Mouse (Mus musculus) right cerebral cortex, adult 18-20 months (tissue): ENCODE measurements around the gene Lim2.

ENCODE experiments used
- DNase-seq: peaks from one replicate; pipeline ENCODE4 v3.0.0; 2022; ENCODE audit warnings: mixed read lengths

Gene Lim2

GRCm38 (mm10) chr7:43447801-43448200, 20.3 kb downstream of the Lim2 start:
- no peak for DNase-seq

- DNase-seq: no peak
Measured at GRCm38 (mm10) chr7:43448246-43448645, 20.8 kb downstream of the Lim2 start.

- no peak for DNase-seq
Measured at GRCm38 (mm10) chr7:43449811-43450210, 22.3 kb downstream of the Lim2 start.

- DNase-seq: no peak
Measured at GRCm38 (mm10) chr7:43451726-43452125, 24.3 kb downstream of the Lim2 start.

- no peak for DNase-seq
Measured at GRCm38 (mm10) chr7:43452609-43453008, 25.1 kb downstream of the Lim2 start.

- no peak for DNase-seq
Measured at GRCm38 (mm10) chr7:43453599-43454355, 26.3 kb downstream of the Lim2 start.

- no peak for DNase-seq
Measured at GRCm38 (mm10) chr7:43454371-43454770, 26.9 kb downstream of the Lim2 start.

GRCm38 (mm10) chr7:43462851-43463250, 35.4 kb downstream of the Lim2 start, which contains the start of gene Vsig10l:
Gene Vsig10l (plus strand): TSS chr7:43463151.
- DNase-seq: no peak

- DNase-seq: no peak
Measured at GRCm38 (mm10) chr7:43463976-43464375, 36.5 kb downstream of the Lim2 start.

GRCm38 (mm10) chr7:43464864-43465343, 37.4 kb downstream of the Lim2 start:
- no peak for DNase-seq

- peak; percentile 75 for DNase-seq
Measured at GRCm38 (mm10) chr7:43465344-43466098, 38.1 kb downstream of the Lim2 start.

- peak; percentile 78 for DNase-seq
Measured at GRCm38 (mm10) chr7:43466099-43466694, 38.7 kb downstream of the Lim2 start.

GRCm38 (mm10) chr7:43470373-43470772, 42.9 kb downstream of the Lim2 start:
- no peak for DNase-seq

- DNase-seq: no peak
Measured at GRCm38 (mm10) chr7:43475706-43476105, 48.2 kb downstream of the Lim2 start.

- DNase-seq: no peak
Measured at GRCm38 (mm10) chr7:43476376-43476775, 48.9 kb downstream of the Lim2 start.

GRCm38 (mm10) chr7:43481191-43481590, 53.7 kb downstream of the Lim2 start:
- DNase-seq: peak; percentile 87

- DNase-seq: no peak
Measured at GRCm38 (mm10) chr7:43482090-43482716, 54.7 kb downstream of the Lim2 start.

- no peak for DNase-seq
Measured at GRCm38 (mm10) chr7:43483236-43483635, 55.8 kb downstream of the Lim2 start.
